Mouse (Mus musculus): ENCODE data around the gene Gm21836. TPM values are rescaled to one million over a fixed set of nuclear protein-coding genes. Genes with fewer than 3 reads are reported as not detected.
A peak's percentile ranks its signal among the peaks of the same experiment; 100 is the strongest.
"Not testable (repeated sequence)": the region's sequence is repeated elsewhere in the genome, so short reads cannot be mapped to it uniquely, and the experiment has no call there.

Gm21836 gene
- polyA plus RNA-seq (2015; fragmentation: Nextera tagmentation; extraction: Ambion mirVana) = not detected in 2 replicates

DNA sequence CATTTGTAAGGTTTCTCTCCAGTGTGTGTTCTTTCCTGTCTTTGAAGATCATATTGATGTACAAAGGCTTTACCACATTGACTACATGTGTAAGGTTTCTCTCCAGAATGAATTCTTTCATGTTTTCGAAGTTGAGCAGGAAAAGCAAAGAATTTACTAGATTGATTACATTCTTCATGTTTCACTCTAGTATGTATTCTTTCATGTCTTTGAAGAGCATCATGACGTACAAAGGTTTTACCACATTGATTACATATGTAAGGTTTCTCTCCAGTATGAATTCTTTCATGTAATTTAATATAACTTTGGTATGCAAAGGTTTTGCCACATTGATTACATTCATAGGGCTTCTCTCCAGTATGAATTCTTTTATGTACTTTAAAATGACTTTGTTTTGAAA, at the start of gene Gm21836:
Gene Gm21836, minus strand, starts transcription at position 101 of the 400 bp plus-strand sequence.
- not testable (repeated sequence) for H3K27me3 ChIP-seq

DNA sequence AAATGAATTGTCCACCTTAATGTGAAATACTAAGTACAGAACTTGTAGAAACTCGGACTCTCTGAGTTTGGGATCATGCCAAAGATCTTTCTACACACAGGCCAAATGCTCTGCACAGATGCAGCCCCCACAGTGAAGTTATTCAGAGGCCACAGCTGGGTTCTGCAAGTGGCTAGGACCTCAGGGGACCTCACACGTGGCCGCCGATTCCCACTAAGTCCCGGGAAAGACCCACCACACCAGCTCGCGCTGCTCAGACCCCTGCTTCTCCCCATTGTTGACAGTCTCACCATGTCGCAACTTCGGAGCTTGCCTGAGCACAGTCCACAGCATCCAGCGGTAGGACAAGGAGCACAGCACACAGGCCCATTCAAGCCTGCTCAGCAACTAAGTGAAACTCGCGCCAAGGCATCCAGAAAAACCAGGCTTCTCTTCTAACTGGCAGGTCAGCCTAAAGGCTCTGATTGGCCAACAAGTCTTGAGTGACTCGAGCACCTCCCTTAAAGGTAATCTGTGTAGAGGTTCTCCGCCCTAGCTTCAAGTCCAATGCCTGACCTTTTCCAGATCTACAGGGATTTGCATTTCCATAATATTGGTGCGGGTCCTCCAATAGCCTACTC, 13.1 kb downstream of the Gm21836 start:
- not testable (repeated sequence) for H3K27me3 ChIP-seq; H3K4me3 ChIP-seq; H3K27ac ChIP-seq; ATAC-seq (ENCODE audit: insufficient number of reproducible peaks, insufficient read depth, low FRiP score, low TSS enrichment, low read depth); H3K9ac ChIP-seq; H3K4me2 ChIP-seq; H3K4me1 ChIP-seq
- peaks cover 12% of the 10 kb centered on the region; the same call in 1 of the 2 replicates for H3K9me3 ChIP-seq
- 73% methylated on average over 13 of the region's 15 CpGs for WGBS
- peaks cover 13% of the 10 kb centered on the region for H3K36me3 ChIP-seq

More for the DNA sequence above, at the start of gene Gm21836:
- not testable (repeated sequence) for H3K36me3 ChIP-seq; H3K4me2 ChIP-seq; H3K9ac ChIP-seq; ATAC-seq (ENCODE audit: insufficient number of reproducible peaks, insufficient read depth, low FRiP score, low TSS enrichment, low read depth); H3K4me3 ChIP-seq; H3K4me1 ChIP-seq; H3K27ac ChIP-seq
- peaks cover 16% of the 10 kb centered on the region for H3K9me3 ChIP-seq
- WGBS = 81% methylated on average over 2 of the region's 2 CpGs

DNA sequence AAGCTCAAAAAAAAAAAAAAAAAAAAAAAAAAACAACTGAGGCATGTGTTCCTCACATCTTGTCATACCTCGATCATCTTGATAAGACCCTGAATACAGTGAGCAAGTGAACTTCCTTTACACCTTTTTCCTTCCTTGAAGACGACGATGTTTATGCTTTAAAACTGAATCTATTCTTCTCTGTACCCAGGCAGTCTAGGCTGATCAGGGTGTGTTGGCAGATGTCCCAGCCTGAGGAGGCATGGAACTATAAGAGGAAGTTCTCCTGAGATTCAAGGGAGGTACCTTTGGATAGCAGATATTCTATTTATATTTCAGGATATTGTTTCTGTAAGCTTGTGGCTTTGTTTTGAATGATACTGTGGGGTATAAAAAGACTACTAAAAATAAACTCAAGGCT, 15.5 kb downstream of the Gm21836 start:
- Histone ChIP-seq H3K4me2 (no peak overlapping the region), H3K27ac (no peak overlapping the region), H3K36me3 (peaks cover 14% of the 10 kb centered on the region), H3K9ac (no peak overlapping the region), H3K9me3 (peaks cover 12% of the 10 kb centered on the region; the same call in 1 of the 2 replicates), H3K4me3 (no peak overlapping the region), H3K4me1 (no peaks in the 10 kb centered on the region), H3K27me3 (no peaks in the 10 kb centered on the region)
- WGBS = 76% methylated on average over 3 of the region's 3 CpGs
- ATAC-seq (ENCODE audit: insufficient number of reproducible peaks, insufficient read depth, low FRiP score, low TSS enrichment, low read depth) = no peak

DNA sequence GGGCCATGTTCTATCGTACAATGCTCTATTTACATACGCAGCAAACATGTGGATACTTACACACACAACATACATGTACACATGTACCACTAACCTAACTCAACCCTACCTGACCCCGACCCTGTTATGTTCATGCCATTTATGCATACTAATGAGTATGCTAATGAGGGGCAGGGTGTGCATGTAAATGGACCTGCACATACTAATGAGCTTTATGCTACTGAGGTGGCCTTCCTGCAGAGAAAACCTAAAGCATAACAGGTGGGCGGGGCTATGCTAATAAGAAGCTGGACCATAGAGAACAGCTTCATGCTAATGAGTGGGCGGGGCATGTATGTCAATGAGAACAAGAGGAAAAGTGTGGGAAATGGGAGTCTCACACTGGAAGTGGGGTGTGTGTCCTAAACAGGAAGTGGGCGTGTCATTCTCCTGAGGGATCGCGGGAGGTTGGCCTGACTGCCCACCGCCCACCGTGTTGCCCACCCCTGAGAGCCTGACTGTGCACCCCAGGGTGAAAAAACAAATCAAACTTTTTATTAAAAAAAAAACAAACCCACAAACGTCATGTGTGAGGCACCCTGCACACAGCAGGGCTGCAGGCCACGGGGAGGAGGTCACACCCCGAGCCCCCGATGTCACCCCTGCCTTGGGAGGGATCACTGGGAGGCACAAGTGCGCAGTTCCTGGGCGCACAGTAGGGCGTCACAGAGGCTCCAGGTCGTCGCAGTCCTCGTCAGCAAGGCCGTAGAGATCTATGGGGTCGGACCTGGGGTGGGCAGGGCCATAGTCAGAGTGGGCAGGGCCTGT, 17.3 kb downstream of the Gm21836 start, which contains the start of gene Ppp2r3d:
Gene Ppp2r3d, minus strand, starts transcription at position 803 of the 807 bp plus-strand sequence.
- Histone ChIP-seq H3K27ac (no peak within 1 kb of the TSS), H3K4me1 (no peaks in the 10 kb centered on the region), H3K4me2 (no peak within 1 kb of the TSS), H3K36me3 (peaks cover 14% of the 10 kb centered on the region), H3K9ac (no peak within 1 kb of the TSS), H3K4me3 (no peak within 1 kb of the TSS), H3K27me3 (no peaks in the 10 kb centered on the region), H3K9me3 (peaks cover 12% of the 10 kb centered on the region; the same call in 1 of the 2 replicates)
- whole genome bisulfite sequencing = over 99% methylated on average over 22 of the region's 22 CpGs
- peak; percentile 71; the same call in 1 of the 2 replicates for ATAC-seq (ENCODE audit: insufficient number of reproducible peaks, insufficient read depth, low FRiP score, low TSS enrichment, low read depth)

DNA sequence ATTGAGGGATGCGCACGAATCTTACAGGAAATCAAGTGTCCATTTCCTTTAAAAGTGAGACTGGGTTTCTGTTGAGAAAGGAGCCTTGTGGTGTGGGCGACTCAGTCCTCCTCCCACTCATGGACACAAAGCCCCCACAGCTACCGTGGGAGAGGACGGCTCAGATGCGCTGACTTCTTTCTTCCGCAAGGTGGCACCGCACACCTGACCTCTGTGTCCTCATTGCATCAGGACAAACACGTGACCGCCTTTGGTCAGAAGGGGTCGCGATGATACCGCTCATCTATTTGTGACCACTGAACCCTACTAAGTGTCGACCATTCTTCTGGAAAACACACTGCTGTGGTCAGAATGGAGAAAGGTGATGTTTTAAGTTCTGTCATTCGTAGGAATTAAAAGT, 17.9 kb downstream of the Gm21836 start:
- WGBS = 89% methylated on average over 15 of the region's 15 CpGs
- H3K4me2 ChIP-seq = no peak overlapping the region
- no peaks in the 10 kb centered on the region for H3K4me1 ChIP-seq
- no peaks in the 10 kb centered on the region for H3K27me3 ChIP-seq
- H3K36me3 ChIP-seq = peaks cover 14% of the 10 kb centered on the region
- no peak for ATAC-seq (ENCODE audit: insufficient number of reproducible peaks, insufficient read depth, low FRiP score, low TSS enrichment, low read depth)
- no peak overlapping the region for H3K4me3 ChIP-seq
- peaks cover 12% of the 10 kb centered on the region; the same call in 1 of the 2 replicates for H3K9me3 ChIP-seq
- no peak overlapping the region for H3K9ac ChIP-seq
- H3K27ac ChIP-seq = no peak overlapping the region

DNA sequence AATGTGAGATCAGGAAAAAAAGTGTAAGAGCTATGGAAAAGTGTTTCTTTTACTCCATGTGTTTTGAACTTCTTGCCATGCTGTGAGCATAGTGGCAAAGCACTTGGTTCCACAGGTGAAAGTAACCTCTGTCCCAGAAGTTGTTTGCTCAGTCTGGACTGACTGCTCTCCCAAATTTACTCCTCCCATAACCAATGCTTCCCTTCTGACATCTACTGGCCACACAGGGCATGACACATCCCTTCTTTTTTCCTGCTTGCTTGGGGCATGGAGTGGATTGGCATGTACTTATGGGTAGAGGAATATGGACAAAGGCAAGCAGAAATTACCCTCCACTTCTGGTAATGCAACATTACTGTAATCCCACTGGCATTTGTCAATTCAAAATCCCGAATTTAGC, 37.0 kb downstream of the Gm21836 start:
- 2% methylated on average over 1 of the region's 1 CpGs for WGBS
- Histone ChIP-seq H3K9ac (no peak overlapping the region), H3K27ac (no peak overlapping the region), H3K9me3 (no peaks in the 10 kb centered on the region), H3K27me3 (no peaks in the 10 kb centered on the region), H3K4me2 (no peak overlapping the region), H3K4me3 (no peak overlapping the region), H3K4me1 (no peaks in the 10 kb centered on the region), H3K36me3 (no peaks in the 10 kb centered on the region)
- ATAC-seq (ENCODE audit: insufficient number of reproducible peaks, insufficient read depth, low FRiP score, low TSS enrichment, low read depth) = no peak

Other genes with a start within 250 kb of the Gm21836 start
- 6.3 and 8.4 TPM in 2 replicates for gene 2010315B03Rik, start 181.1 kb downstream of the Gm21836 start, polyA plus RNA-seq (2015; fragmentation: Nextera tagmentation; extraction: Ambion mirVana)
- gene Ppp2r3d, start 16.9 kb downstream of the Gm21836 start, polyA plus RNA-seq (2015; fragmentation: Nextera tagmentation; extraction: Ambion mirVana) = 113 and 120 TPM in 2 replicates